Mouse (Mus musculus): ENCODE measurements around the gene Tcp10b. TPM values are rescaled to one million over a fixed set of nuclear protein-coding genes. Genes with fewer than 3 reads are reported as not detected.

The Tcp10b gene
- total RNA-seq (2023) = under 1 TPM in 1 of 2 experiments, not detected in 1; 0.29 TPM

GRCm38 (mm10) chr17:13060804-13061203, at the start of gene Tcp10b:
Gene Tcp10b (plus strand): TSS chr17:13061104.

GRCm38 (mm10) chr17:13052124-13052813, 8.6 kb upstream of the Tcp10b start, which contains the start of gene Gpr31b:
Gene Gpr31b (minus strand): TSS chr17:13052296.

DNA sequence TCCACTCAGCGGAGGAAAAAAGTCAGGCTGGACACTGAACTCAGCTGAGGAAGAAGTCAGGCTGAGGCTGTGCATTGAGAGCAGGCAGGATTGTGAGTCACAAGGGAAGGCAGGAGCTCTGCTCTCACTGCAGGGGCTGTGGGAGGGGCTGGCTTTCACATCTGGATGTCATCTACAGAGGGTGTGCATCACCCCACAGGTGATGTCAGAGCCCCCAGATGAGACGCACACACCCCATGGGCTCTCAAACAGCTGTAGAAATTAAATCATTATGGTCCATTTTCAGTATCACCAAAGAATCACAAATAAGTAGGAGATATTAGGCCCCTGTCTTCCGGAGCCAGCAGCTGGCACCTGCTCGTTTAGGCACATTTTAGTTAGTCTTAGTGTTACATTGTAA, 70.8 kb downstream of the Tcp10b start, which contains the start of gene Unc93a:
Gene Unc93a (minus strand): TSS at position 101 of the 400 bp plus-strand sequence.

Other genes with a start within 250 kb of the Tcp10b start
- gene Mas1, start 193.0 kb upstream of the Tcp10b start, total RNA-seq (2023) = not detected
- not detected for gene Mrgprh, start 185.1 kb upstream of the Tcp10b start, total RNA-seq (2023)
- gene Pnldc1, start 150.9 kb upstream of the Tcp10b start, total RNA-seq (2023) = 1 to 10 TPM in 1 of 2 experiments, not detected in 1; 2.8 TPM
- gene Tcp1, start 145.4 kb upstream of the Tcp10b start, total RNA-seq (2023) = 100 to 1,000 TPM; 208 to 219 TPM
- gene Mrpl18, start 144.8 kb upstream of the Tcp10b start, total RNA-seq (2023) = 10 to 100 TPM; 50.8 to 59.8 TPM
- gene Acat3, start 120.5 kb upstream of the Tcp10b start, total RNA-seq (2023) = 1 to 10 TPM in 1 of 2 experiments, not detected in 1; 1.2 TPM
- 10 to 100 TPM; 18.5 to 20.7 TPM for gene Acat2, start 100.4 kb upstream of the Tcp10b start, total RNA-seq (2023)
- 100 to 1,000 TPM; 115 to 118 TPM for gene Wtap, start 66.9 kb upstream of the Tcp10b start, total RNA-seq (2023)
- 10 to 100 TPM; 68.5 to 70.5 TPM for gene Sod2, start 54.3 kb upstream of the Tcp10b start, total RNA-seq (2023)
- not detected for gene Gpr31b, start 8.8 kb upstream of the Tcp10b start, total RNA-seq (2023)
- not detected for gene Unc93a, start 70.7 kb downstream of the Tcp10b start, total RNA-seq (2023)
- not detected for gene Smok2a, start 160.1 kb downstream of the Tcp10b start, total RNA-seq (2023)
- not detected for gene Smok2b, start 169.2 kb downstream of the Tcp10b start, total RNA-seq (2023)

Measured in T-cell, adult 66 days (primary cell).